In genomic region chr8:125918719-125919118, GRCm38 (mm10) we compare ENCODE assay signal across 30 mouse cellular contexts. TPM values are rescaled to one million over a fixed set of nuclear protein-coding genes. Genes with fewer than 3 reads are reported as not detected.
DNase-seq lines count a peak whose midpoint lies in the region; ATAC-seq and TF ChIP-seq lines count a peak whose summit lies in the region.
"Had no signal": no experiment of that assay in that cellular context is flagged by ENCODE, and none has a peak within 500 bp of the region (broad histone marks: within the 10 kb centered on the region; RNA-seq: fewer than 3 reads in every experiment).

No protein-coding gene starts in this region.

- WGBS in kidney, postnatal 0 days: 30% methylated on average over 2 of the region's 2 CpGs
- WGBS in intestine, embryonic 14.5 days: 66% methylated on average over 2 of the region's 2 CpGs
- 62% methylated on average over 2 of the region's 2 CpGs for WGBS in intestine, embryonic 16.5 days
- WGBS in stomach, embryonic 16.5 days: 60% methylated on average over 2 of the region's 2 CpGs
- 88% methylated on average over 2 of the region's 2 CpGs for WGBS in hindbrain, embryonic 12.5 days

- no peak for DNase-seq in kidney, postnatal 0 days (ENCODE audit: low spot score)
- DNase-seq in kidney, adult 18-20 months: no peak
- no peak for DNase-seq in intestine, embryonic 14.5 days (ENCODE audit: low spot score)
- DNase-seq: adrenal gland, postnatal 36 days; cerebellum, adult 18-20 months; cerebellum, postnatal 10 days; gastrocnemius, postnatal 25 days; heart, adult 11 months; kidney, adult 2 months; right cerebral cortex, postnatal 4 days; thymus, adult 2 months; thymus, postnatal 4 days had no signal

- no peaks in the 10 kb centered on the region for H3K27me3 ChIP-seq in kidney, postnatal 0 days (ENCODE audit: insufficient read depth, low read length)
- H3K27me3 ChIP-seq in intestine, embryonic 14.5 days (replicated peaks; ENCODE audit: control insufficient read depth, insufficient read depth, low read length): no peaks in the 10 kb centered on the region
- no peaks in the 10 kb centered on the region for H3K27me3 ChIP-seq in intestine, embryonic 16.5 days (replicated peaks; ENCODE audit: control insufficient read depth, insufficient read depth, low read length)
- H3K27me3 ChIP-seq in stomach, embryonic 16.5 days (ENCODE audit: control insufficient read depth, insufficient read depth, low read length): 0 out of 2 replicates have a peak, but pooled peaks cover under 1% of the 10 kb centered on the region
- H3K27me3 ChIP-seq in hindbrain, embryonic 12.5 days: peaks cover 14% of the 10 kb centered on the region
- H3K27me3 ChIP-seq: forebrain, embryonic 15.5 days; liver, embryonic 15.5 days had no signal

- H3K4me3 ChIP-seq in kidney, postnatal 0 days (replicated peaks; ENCODE audit: low read depth, low read length): no peak overlapping the region
- H3K4me3 ChIP-seq in intestine, embryonic 14.5 days (ENCODE audit: low read depth, low read length): no peak overlapping the region
- H3K4me3 ChIP-seq in intestine, embryonic 16.5 days (ENCODE audit: low read length): no peak overlapping the region
- no peak overlapping the region for H3K4me3 ChIP-seq in stomach, embryonic 16.5 days (replicated peaks; ENCODE audit: low read length)
- no peak overlapping the region for H3K4me3 ChIP-seq in hindbrain, embryonic 12.5 days
- H3K4me3 ChIP-seq: embryonic facial prominence, embryonic 13.5 days; forebrain, embryonic 10.5 days; forebrain, embryonic 15.5 days; heart, embryonic 10.5 days; heart, embryonic 15.5 days; limb, embryonic 12.5 days; liver, embryonic 15.5 days; neural tube, embryonic 13.5 days had no signal

- H3K9me3 ChIP-seq in kidney, postnatal 0 days (replicated peaks; ENCODE audit: low read length): no peaks in the 10 kb centered on the region
- H3K9me3 ChIP-seq in intestine, embryonic 14.5 days (ENCODE audit: control insufficient read depth, low read length): no peaks in the 10 kb centered on the region
- no peaks in the 10 kb centered on the region for H3K9me3 ChIP-seq in intestine, embryonic 16.5 days (ENCODE audit: control insufficient read depth, low read length)
- no peaks in the 10 kb centered on the region for H3K9me3 ChIP-seq in stomach, embryonic 16.5 days (replicated peaks; ENCODE audit: control insufficient read depth, low read length)
- H3K9me3 ChIP-seq in hindbrain, embryonic 12.5 days (replicated peaks): no peaks in the 10 kb centered on the region
- H3K9me3 ChIP-seq: embryonic facial prominence, embryonic 13.5 days; forebrain, embryonic 10.5 days; forebrain, embryonic 15.5 days; heart, embryonic 10.5 days; heart, embryonic 15.5 days; limb, embryonic 12.5 days; liver, embryonic 15.5 days; neural tube, embryonic 13.5 days had no signal

- peak overlapping the region; percentile 81 for H3K27ac ChIP-seq in kidney, postnatal 0 days
- peak overlapping the region; percentile 74 for H3K27ac ChIP-seq in intestine, embryonic 14.5 days (ENCODE audit: low read depth)
- H3K27ac ChIP-seq in intestine, embryonic 16.5 days (ENCODE audit: low read length): peak overlapping the region; percentile 91
- peak overlapping the region; percentile 22; the same call in 1 of the 2 replicates for H3K27ac ChIP-seq in stomach, embryonic 16.5 days (ENCODE audit: low read length)
- no peak overlapping the region for H3K27ac ChIP-seq in hindbrain, embryonic 12.5 days
- H3K27ac ChIP-seq: embryonic facial prominence, embryonic 13.5 days; forebrain, embryonic 10.5 days; forebrain, embryonic 15.5 days; heart, embryonic 10.5 days; heart, embryonic 15.5 days; hindbrain, postnatal 0 days; limb, embryonic 12.5 days; liver, embryonic 15.5 days; neural tube, embryonic 13.5 days had no signal

- no peak for ATAC-seq in kidney, postnatal 0 days (replicated peaks; ENCODE audit: low FRiP score, low read depth)
- peak; percentile 37; the same call in 1 of the 2 replicates for ATAC-seq in intestine, embryonic 14.5 days (replicated peaks; ENCODE audit: low FRiP score, low TSS enrichment, low read depth)
- peak; percentile 76 for ATAC-seq in intestine, embryonic 16.5 days
- ATAC-seq in stomach, embryonic 16.5 days (ENCODE audit: insufficient read depth, low FRiP score): peak; percentile 76
- ATAC-seq in hindbrain, embryonic 12.5 days (ENCODE audit: low FRiP score): no peak
- ATAC-seq in megakaryocyte progenitor cell, adult 5-6 weeks (replicated peaks; ENCODE audit: poor library complexity): no peak
- ATAC-seq: CD4-positive, CD25-positive, alpha-beta regulatory T cell, adult 4 months; forebrain, embryonic 15.5 days; hindbrain, postnatal 0 days had no signal

- H3K4me2 ChIP-seq in kidney, postnatal 0 days (ENCODE audit: low read length): no peak overlapping the region
- H3K4me2 ChIP-seq in intestine, embryonic 14.5 days (ENCODE audit: low read length): no peak overlapping the region
- no peak overlapping the region for H3K4me2 ChIP-seq in intestine, embryonic 16.5 days (ENCODE audit: low read depth, low read length)
- H3K4me2 ChIP-seq in stomach, embryonic 16.5 days (ENCODE audit: low read depth, low read length): no peak overlapping the region
- H3K4me2 ChIP-seq in hindbrain, embryonic 12.5 days (replicated peaks): no peak overlapping the region
- H3K4me2 ChIP-seq: embryonic facial prominence, embryonic 13.5 days; forebrain, embryonic 15.5 days; heart, embryonic 15.5 days; limb, embryonic 12.5 days; liver, embryonic 15.5 days; midbrain, embryonic 11.5 days; neural tube, embryonic 13.5 days had no signal

- H3K4me1 ChIP-seq in kidney, postnatal 0 days (replicated peaks; ENCODE audit: insufficient read depth, low read length): 0 out of 2 replicates have a peak, but pooled peaks cover 13% of the 10 kb centered on the region
- H3K4me1 ChIP-seq in intestine, embryonic 14.5 days (replicated peaks; ENCODE audit: control insufficient read depth, insufficient read depth, low read length): 0 out of 2 replicates have a peak, but pooled peaks cover 11% of the 10 kb centered on the region
- H3K4me1 ChIP-seq in intestine, embryonic 16.5 days (ENCODE audit: control insufficient read depth, insufficient read depth, low read length): peaks cover 40% of the 10 kb centered on the region
- H3K4me1 ChIP-seq in stomach, embryonic 16.5 days (ENCODE audit: control insufficient read depth, insufficient read depth, low read length): no peaks in the 10 kb centered on the region; the same call in 1 of the 2 replicates
- no peaks in the 10 kb centered on the region for H3K4me1 ChIP-seq in hindbrain, embryonic 12.5 days
- H3K4me1 ChIP-seq: liver, embryonic 15.5 days; neural tube, embryonic 13.5 days had no signal

- no peak overlapping the region for H3K9ac ChIP-seq in kidney, postnatal 0 days (ENCODE audit: low read depth, low read length)
- H3K9ac ChIP-seq in intestine, embryonic 14.5 days (ENCODE audit: low read length): no peak overlapping the region
- 0 out of 2 replicates have a peak overlapping the region, but pooled peaks have one; percentile 16 for H3K9ac ChIP-seq in intestine, embryonic 16.5 days (ENCODE audit: low read depth, low read length)
- no peak overlapping the region for H3K9ac ChIP-seq in stomach, embryonic 16.5 days (ENCODE audit: low read length)
- H3K9ac ChIP-seq in hindbrain, embryonic 12.5 days: no peak overlapping the region
- H3K9ac ChIP-seq: embryonic facial prominence, embryonic 13.5 days; forebrain, embryonic 15.5 days; heart, embryonic 15.5 days; limb, embryonic 12.5 days; liver, embryonic 15.5 days; neural tube, embryonic 13.5 days had no signal

- no peaks in the 10 kb centered on the region for H3K36me3 ChIP-seq in kidney, postnatal 0 days (ENCODE audit: insufficient read depth, low read length)
- no peaks in the 10 kb centered on the region for H3K36me3 ChIP-seq in intestine, embryonic 14.5 days (ENCODE audit: control insufficient read depth, insufficient read depth, low read length)
- H3K36me3 ChIP-seq in intestine, embryonic 16.5 days (ENCODE audit: control insufficient read depth, insufficient read depth, low read length): no peaks in the 10 kb centered on the region
- no peaks in the 10 kb centered on the region for H3K36me3 ChIP-seq in stomach, embryonic 16.5 days (ENCODE audit: control insufficient read depth, insufficient read depth, low read length)
- no peaks in the 10 kb centered on the region for H3K36me3 ChIP-seq in hindbrain, embryonic 12.5 days
- H3K36me3 ChIP-seq: embryonic facial prominence, embryonic 13.5 days; forebrain, embryonic 10.5 days; forebrain, embryonic 15.5 days; heart, embryonic 10.5 days; heart, embryonic 15.5 days; limb, embryonic 12.5 days; liver, embryonic 15.5 days; neural tube, embryonic 13.5 days had no signal

- TF ChIP-seq CTCF in kidney, postnatal 0 days (IDR thresholded peaks at IDR 0.05; ENCODE audit: low read depth): no peak

RNA-seq across cellular contexts. Expression of gene Map3k21, which starts 8.5 kb away (rescaled TPM):
- polyA plus RNA-seq in kidney, postnatal 0 days (2015; fragmentation: Nextera tagmentation; extraction: Ambion mirVana): 3.9 and 4.4 TPM in 2 replicates
- 3.9 and 4.7 TPM in 2 replicates for polyA plus RNA-seq in intestine, embryonic 14.5 days (2014; fragmentation: Nextera tagmentation; extraction: Ambion mirVana)
- polyA plus RNA-seq in intestine, embryonic 16.5 days (2015; fragmentation: Nextera tagmentation; extraction: Ambion mirVana): 2.8 and 3.8 TPM in 2 replicates
- polyA plus RNA-seq in stomach, embryonic 16.5 days (2015; fragmentation: Nextera tagmentation; extraction: Ambion mirVana): 0.94 and 1.0 TPM in 2 replicates
- 0.08 and 0.31 TPM in 2 replicates for polyA plus RNA-seq in hindbrain, embryonic 12.5 days (2016; fragmentation: Nextera tagmentation; extraction: Ambion mirVana)
- total RNA-seq in megakaryocyte progenitor cell, adult 5-6 weeks (2015): not detected in 2 replicates
- total RNA-seq in megakaryocyte progenitor cell, adult 5-6 weeks (2017): not detected in 2 replicates
- total RNA-seq: common myeloid progenitor, adult 5-6 weeks; megakaryocyte, adult 5-6 weeks had no signal
- polyA plus RNA-seq: CD4-positive, CD25-positive, alpha-beta regulatory T cell, adult 4 months; forebrain, embryonic 10.5 days had no signal

RNA-seq across cellular contexts. Expression of gene Pcnx2, which starts 20.6 kb away (rescaled TPM):
- 0.13 and 0.18 TPM in 2 replicates for polyA plus RNA-seq in kidney, postnatal 0 days (2015; fragmentation: Nextera tagmentation; extraction: Ambion mirVana)
- 0.08 and 0.17 TPM in 2 replicates for polyA plus RNA-seq in intestine, embryonic 14.5 days (2014; fragmentation: Nextera tagmentation; extraction: Ambion mirVana)
- polyA plus RNA-seq in intestine, embryonic 16.5 days (2015; fragmentation: Nextera tagmentation; extraction: Ambion mirVana): 0.10 TPM in 2 replicates
- 0.39 and 0.41 TPM in 2 replicates for polyA plus RNA-seq in stomach, embryonic 16.5 days (2015; fragmentation: Nextera tagmentation; extraction: Ambion mirVana)
- 1.1 and 1.4 TPM in 2 replicates for polyA plus RNA-seq in hindbrain, embryonic 12.5 days (2016; fragmentation: Nextera tagmentation; extraction: Ambion mirVana)
- total RNA-seq in megakaryocyte progenitor cell, adult 5-6 weeks (2015): not detected in 2 replicates
- 0.03 TPM in 1 of 2 replicates, not detected in the other for total RNA-seq in megakaryocyte progenitor cell, adult 5-6 weeks (2017)
- total RNA-seq: common myeloid progenitor, adult 5-6 weeks; liver, adult 2 months; megakaryocyte, adult 5-6 weeks had no signal

Comparison
In these comparisons a context has a peak if more than half of its experiments do, and no peak if none do; other contexts are left out.
1. ATAC-seq: peak in intestine, embryonic 14.5 days (single experiment), intestine, embryonic 16.5 days (single experiment) and stomach, embryonic 16.5 days (single experiment); none in kidney, postnatal 0 days (single experiment), hindbrain, embryonic 12.5 days (single experiment) and megakaryocyte progenitor cell, adult 5-6 weeks (single experiment).